Mouse (Mus musculus) thymus, postnatal 14 days (tissue): ENCODE results near the gene Zfp787.
"Not testable (repeated sequence)": the region's sequence is repeated elsewhere in the genome, so short reads cannot be mapped to it uniquely, and the experiment has no call there.

Source experiments
- DNase-seq: peaks from one replicate; pipeline ENCODE4 v3.0.0; 2021

Gene Zfp787

GRCm38 (mm10) chr7:6161541-6161940 lies 5.7 kb upstream of the Zfp787 start:
- no peak for DNase-seq

- DNase-seq = no peak
Observed at GRCm38 (mm10) chr7:6159604-6160003, 3.8 kb upstream of the Zfp787 start.

DNA sequence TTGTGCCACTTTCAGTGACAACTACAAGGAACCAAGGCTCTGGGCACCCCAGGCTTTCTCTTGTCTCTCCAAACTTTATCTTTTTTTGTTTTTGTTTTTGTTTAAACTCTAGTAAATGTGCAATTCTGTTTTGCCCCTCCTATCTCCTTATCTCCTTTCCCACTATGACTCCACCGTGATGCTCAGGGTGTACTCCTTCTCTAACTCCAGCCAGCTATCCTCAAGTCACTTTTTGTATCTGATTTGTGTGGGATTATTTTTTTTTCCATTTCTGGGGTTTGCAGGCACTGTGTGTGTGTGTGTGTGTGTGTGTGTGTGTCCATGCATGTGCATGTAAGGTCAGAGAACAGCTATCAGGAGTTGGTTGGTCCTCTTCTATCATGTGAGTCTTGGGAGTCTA lies 1.7 kb upstream of the Zfp787 start:
- DNase-seq = no peak

GRCm38 (mm10) chr7:6156901-6157472 lies 1.2 kb upstream of the Zfp787 start:
- no peak for DNase-seq

DNA sequence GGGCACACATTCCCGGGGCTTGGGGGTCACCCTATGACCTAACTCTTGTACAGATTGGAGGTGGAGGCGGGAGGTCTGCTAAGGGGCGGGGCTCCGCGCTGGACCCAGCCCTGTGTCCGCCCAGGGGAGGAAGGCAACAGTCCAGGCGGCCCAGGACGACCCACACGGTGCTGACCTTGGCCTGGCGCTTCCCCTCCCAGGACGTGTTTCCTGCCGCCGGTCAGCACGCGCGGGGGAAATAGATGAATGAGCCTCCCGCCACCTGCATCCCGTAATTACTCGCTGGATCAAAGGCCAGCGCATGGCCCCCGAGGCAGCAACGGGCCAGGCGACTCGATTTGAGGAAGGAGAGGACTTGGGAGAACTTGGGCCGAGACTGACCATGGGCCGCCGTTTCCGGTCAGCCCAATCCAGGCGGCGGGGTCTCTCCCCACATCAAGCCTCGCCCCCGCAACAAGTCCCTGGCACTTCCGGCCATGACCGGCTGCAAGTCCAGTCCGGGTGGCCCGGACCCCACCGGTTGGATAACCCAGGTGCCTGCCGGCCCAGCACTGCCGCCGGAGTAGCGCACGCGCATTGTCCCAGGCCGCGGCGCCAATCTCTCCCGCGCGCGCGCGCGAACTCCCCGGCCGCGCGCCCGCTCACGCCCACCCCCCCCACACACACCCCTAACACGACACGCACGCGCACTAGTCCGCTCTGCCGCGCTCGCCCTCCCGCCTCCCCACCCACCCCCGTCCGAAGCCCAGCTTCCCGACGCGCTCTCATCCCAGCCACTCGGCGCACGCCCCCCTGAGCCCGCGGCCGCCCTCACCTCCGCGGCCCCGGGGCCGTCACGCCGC lies 545 bp downstream of the Zfp787 start:
- DNase-seq = peak; percentile 88

- DNase-seq = no peak
Observed at GRCm38 (mm10) chr7:6154164-6154563, 1.6 kb downstream of the Zfp787 start.

GRCm38 (mm10) chr7:6153131-6153530 lies 2.7 kb downstream of the Zfp787 start:
- DNase-seq = no peak

GRCm38 (mm10) chr7:6152036-6152435 lies 3.8 kb downstream of the Zfp787 start:
- DNase-seq = no peak

GRCm38 (mm10) chr7:6151266-6151665 lies 4.5 kb downstream of the Zfp787 start:
- no peak for DNase-seq

- DNase-seq = no peak
Observed at GRCm38 (mm10) chr7:6147688-6148087, 8.1 kb downstream of the Zfp787 start.

GRCm38 (mm10) chr7:6146982-6147325 lies 8.8 kb downstream of the Zfp787 start:
- no peak for DNase-seq

GRCm38 (mm10) chr7:6146194-6146981 lies 9.4 kb downstream of the Zfp787 start:
- DNase-seq = no peak

DNA sequence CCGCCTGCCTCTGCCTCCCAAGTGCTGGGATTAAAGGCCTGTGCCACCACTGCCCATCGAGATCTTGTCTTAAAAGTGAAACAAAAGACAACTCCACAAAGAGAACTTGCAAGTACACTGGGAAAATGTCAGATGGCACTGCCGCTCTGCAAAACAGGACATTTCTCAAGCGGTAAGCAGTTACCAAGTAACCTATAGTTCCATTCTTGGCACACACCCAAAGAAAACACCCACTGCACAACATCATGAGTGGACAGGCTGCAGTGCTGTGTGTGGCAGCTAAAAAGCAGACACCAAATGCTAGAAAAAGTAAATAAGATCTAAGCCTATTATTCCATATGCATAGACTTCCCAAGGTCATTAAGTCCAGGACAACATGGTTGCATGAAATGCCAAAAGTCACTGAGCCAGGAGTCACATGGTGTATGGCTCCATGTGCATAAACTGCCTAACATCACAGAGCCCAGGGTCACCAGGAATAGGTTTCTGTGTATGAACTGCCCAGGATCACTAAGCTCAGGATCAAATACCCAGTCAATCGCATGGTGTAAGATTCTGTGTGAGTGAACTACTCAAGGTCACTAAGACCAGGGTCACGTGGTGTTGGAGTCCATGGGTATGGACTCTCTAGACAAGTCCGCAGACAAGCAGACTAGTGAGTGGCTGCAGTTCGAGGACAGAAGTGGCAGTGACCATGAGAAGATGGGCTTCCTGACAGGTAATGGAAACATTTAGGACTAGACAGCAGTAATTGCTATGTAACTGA lies 10.2 kb downstream of the Zfp787 start:
- DNase-seq = no peak

DNA sequence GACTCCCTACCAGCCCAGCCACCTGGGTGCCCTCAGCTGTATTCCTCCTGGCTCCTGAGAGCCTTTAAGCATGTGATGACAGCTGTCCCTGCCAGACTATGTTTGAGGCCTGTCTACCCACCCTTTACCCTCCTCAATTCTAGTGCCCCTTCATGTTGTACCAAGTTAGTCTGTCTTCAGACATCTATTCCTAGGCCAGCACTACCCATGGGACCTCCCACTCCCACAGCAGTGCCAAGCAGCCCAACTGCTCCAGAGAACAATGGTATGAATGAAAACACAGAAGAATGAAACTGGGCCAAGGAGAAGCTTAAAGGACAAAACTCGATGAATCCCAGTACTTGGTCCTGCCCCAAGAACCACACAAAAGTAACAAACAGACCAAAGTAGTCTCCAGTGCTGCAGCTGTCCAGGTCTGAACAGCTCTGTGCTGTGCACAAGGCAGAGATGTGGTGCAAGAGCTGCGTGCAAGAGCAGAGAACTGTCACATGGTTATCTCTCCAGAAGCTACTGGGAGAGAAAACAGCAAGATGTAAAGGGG lies 11.7 kb downstream of the Zfp787 start:
- no peak for DNase-seq

- no peak for DNase-seq
Observed at GRCm38 (mm10) chr7:6139295-6139694, 16.5 kb downstream of the Zfp787 start.

DNA sequence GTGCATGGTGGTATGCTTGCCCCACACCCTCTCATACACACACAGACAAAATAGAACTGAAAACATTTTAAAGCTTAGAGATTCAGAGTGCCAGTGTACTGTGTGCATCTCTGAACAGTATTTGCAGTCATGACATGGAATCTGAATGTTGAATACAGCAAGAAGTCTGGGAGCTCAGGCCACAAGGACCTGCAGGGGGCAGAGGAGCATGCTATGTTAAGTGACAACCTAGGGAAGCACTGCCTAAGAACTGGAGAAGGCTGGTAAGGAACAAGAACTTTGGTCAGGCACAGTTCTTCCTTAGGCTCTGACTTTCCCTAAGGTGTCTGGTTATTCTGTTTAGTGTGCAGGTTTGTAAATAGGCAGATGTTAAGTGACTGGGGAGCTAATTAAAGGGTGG lies 19.3 kb downstream of the Zfp787 start:
- no peak for DNase-seq

- no peak for DNase-seq
Observed at GRCm38 (mm10) chr7:6132646-6133045, 23.2 kb downstream of the Zfp787 start.

DNA sequence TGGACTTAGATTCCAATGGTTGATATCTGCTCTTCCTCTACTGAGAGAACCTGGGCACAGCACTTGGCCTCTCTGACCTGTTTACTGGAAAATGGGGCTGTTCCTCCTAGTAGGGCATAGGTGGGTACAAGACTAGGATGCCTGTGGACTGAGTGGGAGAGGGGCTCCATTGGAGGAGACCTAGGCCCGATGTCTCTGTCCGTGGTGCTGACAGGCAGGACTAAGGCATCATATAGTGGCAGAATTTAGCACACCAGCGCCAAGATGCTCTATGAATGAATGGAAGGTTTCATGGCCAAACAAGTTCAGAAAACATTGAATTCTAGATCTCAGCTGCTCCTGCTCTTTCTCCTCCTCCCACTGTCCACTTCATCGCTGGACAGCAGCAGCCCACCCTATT lies 25.5 kb downstream of the Zfp787 start:
- DNase-seq = no peak

DNA sequence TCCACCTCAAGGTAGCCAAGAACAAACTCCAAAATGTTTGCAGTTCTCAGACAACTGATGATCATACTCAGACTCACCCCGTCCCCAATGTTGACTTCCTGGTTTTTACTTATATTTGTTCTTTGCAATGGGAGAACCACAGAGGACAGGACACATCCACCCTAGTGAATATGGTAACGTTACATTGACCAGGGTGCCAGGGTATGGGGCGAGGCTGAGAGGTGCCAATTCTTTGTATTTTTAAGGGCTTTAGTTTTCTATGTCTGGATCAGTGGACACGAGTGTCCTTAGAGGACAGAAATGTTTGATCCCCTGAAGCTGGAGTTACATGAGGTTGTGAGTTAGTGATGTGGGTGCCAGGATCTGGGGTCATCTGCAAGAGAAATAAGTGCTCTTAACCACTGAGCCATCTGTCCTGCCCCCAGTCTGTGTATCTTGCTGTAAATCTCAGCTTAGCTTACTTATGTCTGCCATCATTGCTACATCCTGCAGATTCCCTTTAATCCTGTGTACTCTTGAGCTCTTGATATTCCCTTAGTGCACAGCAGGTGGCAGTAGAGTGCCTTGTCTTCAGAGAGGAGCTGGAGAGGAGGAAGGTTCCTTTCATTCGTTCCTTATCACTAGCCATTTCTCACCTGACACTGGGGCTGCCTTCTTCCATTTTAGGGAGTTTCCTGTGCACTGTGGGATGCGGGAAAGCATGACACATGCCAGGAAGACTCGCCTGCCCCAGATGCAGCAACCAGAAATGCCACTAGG lies 28.9 kb downstream of the Zfp787 start:
- peak; percentile 83 for DNase-seq

- not testable (repeated sequence) for DNase-seq
Observed at GRCm38 (mm10) chr7:6121128-6121527, 34.7 kb downstream of the Zfp787 start.

DNA sequence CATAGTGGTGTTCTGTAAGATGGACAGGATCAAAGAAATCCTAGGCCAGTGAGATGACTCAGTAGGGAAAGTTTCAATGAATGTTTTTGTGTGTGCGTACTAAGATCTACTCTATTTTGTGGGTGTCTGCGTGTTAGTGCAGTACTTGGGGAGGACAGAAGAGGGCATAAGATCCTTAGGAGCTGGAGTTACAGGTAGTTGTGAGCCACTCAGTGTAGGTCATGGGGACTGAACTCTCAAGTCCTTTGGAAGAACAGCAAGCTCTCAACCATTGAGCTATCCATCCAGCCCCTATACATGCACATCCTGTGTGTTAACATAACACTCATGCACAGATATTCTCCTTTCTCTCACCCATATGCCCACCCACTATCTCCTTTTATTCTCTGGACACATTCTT lies 35.7 kb downstream of the Zfp787 start:
- DNase-seq = not testable (repeated sequence)

DNA sequence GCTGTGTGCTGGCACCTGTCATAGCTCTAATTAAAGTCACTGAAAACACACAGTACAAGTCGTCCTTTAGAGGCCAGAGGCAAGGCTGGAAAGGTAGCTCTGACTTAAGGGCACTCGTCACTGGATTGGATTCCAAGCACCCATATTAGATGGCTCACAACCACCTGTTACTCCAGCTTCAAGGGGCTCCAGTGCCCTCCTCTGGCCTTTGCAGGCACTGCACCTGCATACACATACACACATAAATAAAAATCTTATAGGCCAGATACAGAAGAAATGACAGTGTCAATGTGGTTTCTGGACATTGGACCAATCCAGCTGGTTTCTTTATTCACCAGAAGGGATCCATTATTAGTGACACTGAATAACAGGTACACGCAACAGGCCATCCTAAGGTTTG lies 36.3 kb downstream of the Zfp787 start:
- no peak for DNase-seq
